9 mouse cellular contexts compared by ENCODE assay signal in the genomic region with DNA sequence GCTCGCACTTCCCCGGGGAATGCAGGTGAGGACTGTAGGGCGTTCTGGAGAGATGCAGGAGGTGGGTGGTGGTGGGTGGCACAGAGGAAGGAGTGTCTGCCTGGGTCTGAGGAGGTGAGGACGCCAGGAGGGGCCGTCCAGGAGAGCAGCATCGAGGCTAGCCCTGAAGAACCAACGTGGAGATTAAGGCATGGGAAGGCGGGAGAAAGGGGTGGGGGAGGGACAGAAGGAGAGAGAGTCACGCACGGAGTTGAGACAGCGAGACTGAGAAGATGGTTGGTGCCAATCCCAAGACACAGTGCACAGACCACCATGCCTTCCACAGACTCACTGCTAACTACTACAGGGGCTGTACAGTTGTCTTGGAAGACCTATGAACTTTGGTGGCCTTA. TPM values are rescaled to one million over a fixed set of nuclear protein-coding genes. Genes with fewer than 3 reads are reported as not detected.
A peak's percentile ranks its signal among the peaks of the same experiment; 100 is the strongest.
DNase-seq lines count a peak whose midpoint lies in the region; ATAC-seq and TF ChIP-seq lines count a peak whose summit lies in the region.
"Had no signal": no experiment of that assay in that cellular context is flagged by ENCODE, and none has a peak within 500 bp of the region (broad histone marks: within the 10 kb centered on the region; RNA-seq: fewer than 3 reads in every experiment).

No protein-coding gene starts in this region.

- H3K4me3 ChIP-seq in heart, embryonic 16.5 days (ENCODE audit: low read length) = peak overlapping the region; percentile 69
- peak overlapping the region; percentile 81 for H3K4me3 ChIP-seq in bone marrow, adult 2 months (replicated peaks; ENCODE audit: control insufficient read depth, low read depth, low read length)
- peak overlapping the region; percentile 44 for H3K4me3 ChIP-seq in hindbrain, postnatal 0 days (ENCODE audit: low read length)
- H3K4me3 ChIP-seq in midbrain, embryonic 14.5 days (replicated peaks; ENCODE audit: low read depth, low read length) = peak overlapping the region; percentile 35

- peak overlapping the region; percentile 75 for H3K9ac ChIP-seq in heart, embryonic 16.5 days (ENCODE audit: low read length)
- 0 out of 2 replicates have a peak overlapping the region, but pooled peaks have one; percentile 35 for H3K9ac ChIP-seq in hindbrain, postnatal 0 days (replicated peaks; ENCODE audit: low read length)
- no peak overlapping the region; the same call in 1 of the 2 replicates for H3K9ac ChIP-seq in midbrain, embryonic 14.5 days (replicated peaks; ENCODE audit: low read length)

- DNase-seq in heart, postnatal 36 days = no peak
- DNase-seq in hindbrain, postnatal 0 days (ENCODE audit: low spot score) = no peak
- DNase-seq in midbrain, embryonic 14.5 days = no peak
- DNase-seq in adipocyte (ENCODE audit: low spot score) = no peak
- no peak for DNase-seq in layer of hippocampus, postnatal 14 days (ENCODE audit: low spot score in 2 of 2)
- DNase-seq in adrenal gland, adult (ENCODE audit: inconsistent age in 2 of 2, low spot score in 1 of 2) = no peak

- no peaks in the 10 kb centered on the region for H3K9me3 ChIP-seq in heart, embryonic 16.5 days (replicated peaks; ENCODE audit: control insufficient read depth, low read length)
- H3K9me3 ChIP-seq in hindbrain, postnatal 0 days (ENCODE audit: low read length) = no peaks in the 10 kb centered on the region
- no peaks in the 10 kb centered on the region for H3K9me3 ChIP-seq in midbrain, embryonic 14.5 days (ENCODE audit: control insufficient read depth, low read length)
- H3K9me3 ChIP-seq: G1E had no signal

- H3K27me3 ChIP-seq in heart, embryonic 16.5 days (ENCODE audit: control insufficient read depth, insufficient read depth, low read length) = peaks cover 48% of the 10 kb centered on the region
- peaks cover 24% of the 10 kb centered on the region for H3K27me3 ChIP-seq in hindbrain, postnatal 0 days (ENCODE audit: insufficient read depth, low read length)
- peaks cover 53% of the 10 kb centered on the region for H3K27me3 ChIP-seq in midbrain, embryonic 14.5 days (ENCODE audit: control insufficient read depth, insufficient read depth, low read length)

- TF ChIP-seq CTCF in bone marrow, adult 2 months (IDR thresholded peaks at IDR 0.05; ENCODE audit: control insufficient read depth, insufficient read depth, low read length) = no peak
- TF ChIP-seq CTCF in hindbrain, postnatal 0 days (IDR thresholded peaks at IDR 0.05; ENCODE audit: low read depth) = no peak

- no peak overlapping the region for H3K27ac ChIP-seq in heart, embryonic 16.5 days (ENCODE audit: low read length)
- H3K27ac ChIP-seq in bone marrow, adult 2 months (ENCODE audit: control insufficient read depth, insufficient read depth, low read depth, low read length, poor library complexity) = peak overlapping the region; percentile 84
- H3K27ac ChIP-seq in hindbrain, postnatal 0 days = no peak overlapping the region
- no peak overlapping the region for H3K27ac ChIP-seq in midbrain, embryonic 14.5 days (replicated peaks; ENCODE audit: low read depth, low read length)

- no peak for TF ChIP-seq POLR2A in bone marrow, adult 2 months (IDR thresholded peaks at IDR 0.05; ENCODE audit: borderline replicate concordance, control insufficient read depth, low read depth, low read length)

- peak overlapping the region; percentile 89 for H3K4me2 ChIP-seq in heart, embryonic 16.5 days (ENCODE audit: low read depth, low read length)
- H3K4me2 ChIP-seq in hindbrain, postnatal 0 days (ENCODE audit: low read depth, low read length) = peak overlapping the region; percentile 75
- H3K4me2 ChIP-seq in midbrain, embryonic 14.5 days (ENCODE audit: low read length) = peak overlapping the region; percentile 73

- no peak for ATAC-seq in heart, embryonic 16.5 days (replicated peaks; ENCODE audit: extremely low read depth, insufficient read depth, low FRiP score)
- ATAC-seq in hindbrain, postnatal 0 days = no peak
- ATAC-seq in midbrain, embryonic 14.5 days (ENCODE audit: low FRiP score, low TSS enrichment) = no peak

- peaks cover 10% of the 10 kb centered on the region; the same call in 1 of the 2 replicates for H3K4me1 ChIP-seq in heart, embryonic 16.5 days (ENCODE audit: control insufficient read depth, insufficient read depth, low read length)
- H3K4me1 ChIP-seq in bone marrow, adult 2 months (ENCODE audit: control insufficient read depth, insufficient read depth, low read length) = peaks cover 2% of the 10 kb centered on the region; the same call in 1 of the 2 replicates
- H3K4me1 ChIP-seq in hindbrain, postnatal 0 days (ENCODE audit: insufficient read depth, low read length) = peaks cover 5% of the 10 kb centered on the region; the same call in 1 of the 2 replicates
- H3K4me1 ChIP-seq in midbrain, embryonic 14.5 days (ENCODE audit: control insufficient read depth, insufficient read depth, low read length) = peaks cover 4% of the 10 kb centered on the region; the same call in 1 of the 2 replicates

- WGBS in heart, embryonic 16.5 days = 9% methylated on average over 11 of the region's 11 CpGs
- WGBS in bone marrow, adult 2 months = under 1% methylated on average over 11 of the region's 11 CpGs
- 9% methylated on average over 11 of the region's 11 CpGs for WGBS in hindbrain, postnatal 0 days
- WGBS in midbrain, embryonic 14.5 days = 7% methylated on average over 11 of the region's 11 CpGs

- H3K36me3 ChIP-seq in heart, embryonic 16.5 days (ENCODE audit: control insufficient read depth, insufficient read depth) = no peaks in the 10 kb centered on the region
- no peaks in the 10 kb centered on the region for H3K36me3 ChIP-seq in hindbrain, postnatal 0 days (ENCODE audit: insufficient read depth, low read length)
- no peaks in the 10 kb centered on the region for H3K36me3 ChIP-seq in midbrain, embryonic 14.5 days (ENCODE audit: control insufficient read depth, insufficient read depth, low read length)

- intact Hi-C loops in heart, postnatal 36 days (cut with DNase I) = loop anchor here (1.0 kb wide), 1 partner anchor 11 kb away; a partner anchor contains a TSS

RNA-seq across cellular contexts. Expression of a gene that starts 1.0 kb away (rescaled TPM):
- 31.8 and 87.6 TPM in 2 replicates for polyA plus RNA-seq in heart, embryonic 16.5 days (2015; fragmentation: Nextera tagmentation; extraction: Ambion mirVana)
- total RNA-seq in heart, postnatal 36 days (2021) = 10 to 100 TPM; 11.4 to 15.1 TPM
- 35.3 and 68.8 TPM in 2 replicates for polyA plus RNA-seq in bone marrow, adult 2 months (2011; ENCODE audit: insufficient read depth, insufficient read length, low replicate concordance, missing spikeins)
- total RNA-seq in hindbrain, postnatal 0 days (2014; rRNA removed) = 2.8 and 5.0 TPM in 2 replicates
- 6.5 and 6.9 TPM in 2 replicates for polyA plus RNA-seq in hindbrain, postnatal 0 days (2015; fragmentation: Nextera tagmentation; extraction: Ambion mirVana)
- 1.1 and 5.1 TPM in 2 replicates for polyA plus RNA-seq in midbrain, embryonic 14.5 days (2014; fragmentation: Nextera tagmentation; extraction: Ambion mirVana)
- 1 to 10 TPM; 2.5 to 2.6 TPM for total RNA-seq in layer of hippocampus, postnatal 14 days (2021)

RNA-seq across cellular contexts. Expression of a gene that starts 4.8 kb away (rescaled TPM):
- 10.9 and 21.4 TPM in 2 replicates for polyA plus RNA-seq in heart, embryonic 16.5 days (2015; fragmentation: Nextera tagmentation; extraction: Ambion mirVana)
- total RNA-seq in heart, postnatal 36 days (2021) = 10 to 100 TPM; 23.6 to 24.6 TPM
- polyA plus RNA-seq in bone marrow, adult 2 months (2011; ENCODE audit: insufficient read depth, insufficient read length, low replicate concordance, missing spikeins) = 50.7 and 54.8 TPM in 2 replicates
- total RNA-seq in hindbrain, postnatal 0 days (2014; rRNA removed) = 0.89 and 1.8 TPM in 2 replicates
- polyA plus RNA-seq in hindbrain, postnatal 0 days (2015; fragmentation: Nextera tagmentation; extraction: Ambion mirVana) = 3.8 and 6.5 TPM in 2 replicates
- polyA plus RNA-seq in midbrain, embryonic 14.5 days (2014; fragmentation: Nextera tagmentation; extraction: Ambion mirVana) = 0.77 and 1.6 TPM in 2 replicates
- 1 to 10 TPM; 5.7 to 5.9 TPM for total RNA-seq in layer of hippocampus, postnatal 14 days (2021)

RNA-seq across cellular contexts. Expression of a gene that starts 11.0 kb away (rescaled TPM):
- 15.0 and 32.2 TPM in 2 replicates for polyA plus RNA-seq in heart, embryonic 16.5 days (2015; fragmentation: Nextera tagmentation; extraction: Ambion mirVana)
- total RNA-seq in heart, postnatal 36 days (2021) = 10 to 100 TPM in 1 of 2 experiments, 1 to 10 TPM in 1; 7.5 to 10.6 TPM
- polyA plus RNA-seq in bone marrow, adult 2 months (2011; ENCODE audit: insufficient read depth, insufficient read length, low replicate concordance, missing spikeins) = 111 and 156 TPM in 2 replicates
- total RNA-seq in hindbrain, postnatal 0 days (2014; rRNA removed) = 0.68 and 4.3 TPM in 2 replicates
- 2.8 and 4.2 TPM in 2 replicates for polyA plus RNA-seq in hindbrain, postnatal 0 days (2015; fragmentation: Nextera tagmentation; extraction: Ambion mirVana)
- polyA plus RNA-seq in midbrain, embryonic 14.5 days (2014; fragmentation: Nextera tagmentation; extraction: Ambion mirVana) = 1.0 and 2.2 TPM in 2 replicates
- total RNA-seq in layer of hippocampus, postnatal 14 days (2021) = 1 to 10 TPM; 1.1 to 1.8 TPM

RNA-seq across cellular contexts. Expression of a gene that starts 11.2 kb away (rescaled TPM):
- polyA plus RNA-seq in heart, embryonic 16.5 days (2015; fragmentation: Nextera tagmentation; extraction: Ambion mirVana) = 5.7 and 11.1 TPM in 2 replicates
- total RNA-seq in heart, postnatal 36 days (2021) = 1 to 10 TPM; 4.1 to 7.0 TPM
- polyA plus RNA-seq in bone marrow, adult 2 months (2011; ENCODE audit: insufficient read depth, insufficient read length, low replicate concordance, missing spikeins) = 34.1 and 55.9 TPM in 2 replicates
- 14.0 and 14.1 TPM in 2 replicates for total RNA-seq in hindbrain, postnatal 0 days (2014; rRNA removed)
- polyA plus RNA-seq in hindbrain, postnatal 0 days (2015; fragmentation: Nextera tagmentation; extraction: Ambion mirVana) = 8.0 and 8.1 TPM in 2 replicates
- polyA plus RNA-seq in midbrain, embryonic 14.5 days (2014; fragmentation: Nextera tagmentation; extraction: Ambion mirVana) = 1.1 and 2.9 TPM in 2 replicates
- total RNA-seq in layer of hippocampus, postnatal 14 days (2021) = 1 to 10 TPM; 2.8 to 3.2 TPM

RNA-seq across cellular contexts. Expression of a gene that starts 40.2 kb away (rescaled TPM):
- polyA plus RNA-seq in heart, embryonic 16.5 days (2015; fragmentation: Nextera tagmentation; extraction: Ambion mirVana) = 0.17 and 0.24 TPM in 2 replicates
- total RNA-seq in heart, postnatal 36 days (2021) = under 1 TPM; 0.83 to 0.84 TPM
- 30.9 and 72.2 TPM in 2 replicates for polyA plus RNA-seq in bone marrow, adult 2 months (2011; ENCODE audit: insufficient read depth, insufficient read length, low replicate concordance, missing spikeins)
- total RNA-seq in hindbrain, postnatal 0 days (2014; rRNA removed) = 0.14 and 0.42 TPM in 2 replicates
- polyA plus RNA-seq in hindbrain, postnatal 0 days (2015; fragmentation: Nextera tagmentation; extraction: Ambion mirVana) = 0.13 and 0.35 TPM in 2 replicates
- not detected in 2 replicates for polyA plus RNA-seq in midbrain, embryonic 14.5 days (2014; fragmentation: Nextera tagmentation; extraction: Ambion mirVana)
- under 1 TPM in 1 of 2 experiments, not detected in 1; 0.69 TPM for total RNA-seq in layer of hippocampus, postnatal 14 days (2021)
- polyA plus RNA-seq: G1E had no signal
